Mouse (Mus musculus): Measurements from ENCODE around the gene Fibcd1. TPM values are rescaled to one million over a fixed set of nuclear protein-coding genes. Genes with fewer than 3 reads are reported as not detected.

Fibcd1 gene
- polyA plus RNA-seq, 2 experiments: 0.01 TPM; not detected in 1

- H3K27ac ChIP-seq: no peak overlapping the region
- no peak overlapping the region for H3K4me2 ChIP-seq (ENCODE audit: low read depth)
- no peak overlapping the region for H3K4me3 ChIP-seq (ENCODE audit: insufficient read depth in 1 of 2, low read depth in 2 of 2, low read length in 2 of 2)
- DNase-seq (ENCODE audit: low read depth in 3 of 3, low spot score in 3 of 3) (no peak), ATAC-seq (ENCODE audit: insufficient read depth) (no peak)
- H3K9ac ChIP-seq (replicated peaks): no peak overlapping the region
- H3K27me3 ChIP-seq (ENCODE audit: control insufficient read depth, insufficient read depth, low read length): no peaks in the 10 kb centered on the region
- no peaks in the 10 kb centered on the region for H3K9me3 ChIP-seq (ENCODE audit: control insufficient read depth, low read length)
- WGBS (ENCODE audit: insufficient replicate concordance): 45% methylated on average over 4 of the region's 4 CpGs
- TF ChIP-seq CTCF (IDR thresholded peaks at IDR 0.05; ENCODE audit: low read depth): no peak
- TF ChIP-seq EP300 (IDR thresholded peaks at IDR 0.05; ENCODE audit: low read depth): no peak
- H3K4me1 ChIP-seq (replicated peaks; ENCODE audit: control insufficient read depth in 2 of 2, insufficient read depth in 2 of 2, low read length in 1 of 2): no peaks in the 10 kb centered on the region
- no peaks in the 10 kb centered on the region for H3K36me3 ChIP-seq (replicated peaks; ENCODE audit: control insufficient read depth, insufficient read depth, low read depth)
These were observed 32.2 kb downstream of the Fibcd1 start for GRCm38 (mm10) chr2:31813641-31814040.

GRCm38 (mm10) chr2:31811086-31811958, 34.5 kb downstream of the Fibcd1 start:
- no peak for ATAC-seq (ENCODE audit: insufficient read depth)
- Histone ChIP-seq H3K4me2 (ENCODE audit: low read depth) (no peak overlapping the region), H3K4me1 (replicated peaks; ENCODE audit: control insufficient read depth in 2 of 2, insufficient read depth in 2 of 2, low read length in 1 of 2) (no peaks in the 10 kb centered on the region), H3K36me3 (replicated peaks; ENCODE audit: control insufficient read depth, insufficient read depth, low read depth) (no peaks in the 10 kb centered on the region), H3K9ac (replicated peaks) (no peak overlapping the region), H3K9me3 (ENCODE audit: control insufficient read depth, low read length) (no peaks in the 10 kb centered on the region), H3K27me3 (ENCODE audit: control insufficient read depth, insufficient read depth, low read length) (no peaks in the 10 kb centered on the region), H3K27ac (no peak overlapping the region), H3K4me3 (ENCODE audit: insufficient read depth in 1 of 2, low read depth in 2 of 2, low read length in 2 of 2) (no peak overlapping the region)
- WGBS (ENCODE audit: insufficient replicate concordance): 51% methylated on average over 14 of the region's 14 CpGs
- TF ChIP-seq CTCF (IDR thresholded peaks at IDR 0.05; ENCODE audit: low read depth): no peak
- TF ChIP-seq EP300 (IDR thresholded peaks at IDR 0.05; ENCODE audit: low read depth): no peak
- DNase-seq (ENCODE audit: low read depth in 3 of 3, low spot score in 3 of 3): no peak

GRCm38 (mm10) chr2:31810444-31810843, 35.4 kb downstream of the Fibcd1 start, which contains the start of gene Qrfp:
TSS of gene Qrfp (minus strand) at chr2:31810580.
- ATAC-seq (ENCODE audit: insufficient read depth): no peak
- Histone ChIP-seq H3K27ac (no peak within 1 kb of the TSS), H3K36me3 (replicated peaks; ENCODE audit: control insufficient read depth, insufficient read depth, low read depth) (no peaks in the 10 kb centered on the region), H3K4me3 (ENCODE audit: insufficient read depth in 1 of 2, low read depth in 2 of 2, low read length in 2 of 2) (no peak within 1 kb of the TSS), H3K27me3 (ENCODE audit: control insufficient read depth, insufficient read depth, low read length) (no peaks in the 10 kb centered on the region), H3K4me2 (ENCODE audit: low read depth) (no peak within 1 kb of the TSS), H3K4me1 (replicated peaks; ENCODE audit: control insufficient read depth in 2 of 2, insufficient read depth in 2 of 2, low read length in 1 of 2) (no peaks in the 10 kb centered on the region), H3K9ac (replicated peaks) (no peak within 1 kb of the TSS), H3K9me3 (ENCODE audit: control insufficient read depth, low read length) (no peaks in the 10 kb centered on the region)
- 17% methylated on average over 12 of the region's 12 CpGs for WGBS (ENCODE audit: insufficient replicate concordance)
- TF ChIP-seq EP300 (IDR thresholded peaks at IDR 0.05; ENCODE audit: low read depth): no peak
- no peak for TF ChIP-seq CTCF (IDR thresholded peaks at IDR 0.05; ENCODE audit: low read depth)
- no peak for DNase-seq (ENCODE audit: low read depth in 3 of 3, low spot score in 3 of 3)

- 6% methylated on average over 2 of the region's 2 CpGs for WGBS (ENCODE audit: insufficient replicate concordance)
- H3K27me3 ChIP-seq (ENCODE audit: control insufficient read depth, insufficient read depth, low read length): no peaks in the 10 kb centered on the region
- no peak overlapping the region for H3K4me2 ChIP-seq (ENCODE audit: low read depth)
- no peak overlapping the region for H3K9ac ChIP-seq (replicated peaks)
- no peaks in the 10 kb centered on the region for H3K4me1 ChIP-seq (replicated peaks; ENCODE audit: control insufficient read depth in 2 of 2, insufficient read depth in 2 of 2, low read length in 1 of 2)
- DNase-seq (ENCODE audit: low read depth in 3 of 3, low spot score in 3 of 3) (no peak), ATAC-seq (ENCODE audit: insufficient read depth) (no peak)
- H3K4me3 ChIP-seq (ENCODE audit: insufficient read depth in 1 of 2, low read depth in 2 of 2, low read length in 2 of 2): no peak overlapping the region
- H3K27ac ChIP-seq: no peak overlapping the region
- H3K36me3 ChIP-seq (replicated peaks; ENCODE audit: control insufficient read depth, insufficient read depth, low read depth): no peaks in the 10 kb centered on the region
- no peaks in the 10 kb centered on the region for H3K9me3 ChIP-seq (ENCODE audit: control insufficient read depth, low read length)
- TF ChIP-seq EP300 (IDR thresholded peaks at IDR 0.05; ENCODE audit: low read depth) (no peak), CTCF (IDR thresholded peaks at IDR 0.05; ENCODE audit: low read depth) (no peak)
These were observed 36.5 kb downstream of the Fibcd1 start for GRCm38 (mm10) chr2:31809358-31809740.

- no peaks in the 10 kb centered on the region for H3K36me3 ChIP-seq (replicated peaks; ENCODE audit: control insufficient read depth, insufficient read depth, low read depth)
- no peak; the same call in 1 of the 2 replicates for TF ChIP-seq CTCF (IDR thresholded peaks at IDR 0.05; ENCODE audit: low read depth)
- TF ChIP-seq EP300 (IDR thresholded peaks at IDR 0.05; ENCODE audit: low read depth): no peak
- H3K4me2 ChIP-seq (ENCODE audit: low read depth): no peak overlapping the region
- H3K4me1 ChIP-seq (replicated peaks; ENCODE audit: control insufficient read depth in 2 of 2, insufficient read depth in 2 of 2, low read length in 1 of 2): no peaks in the 10 kb centered on the region
- DNase-seq (ENCODE audit: low read depth in 3 of 3, low spot score in 3 of 3) (no peak), ATAC-seq (ENCODE audit: insufficient read depth) (no peak)
- no peak overlapping the region for H3K9ac ChIP-seq (replicated peaks)
- no peak overlapping the region for H3K4me3 ChIP-seq (ENCODE audit: insufficient read depth in 1 of 2, low read depth in 2 of 2, low read length in 2 of 2)
- H3K27me3 ChIP-seq (ENCODE audit: control insufficient read depth, insufficient read depth, low read length): no peaks in the 10 kb centered on the region
- H3K9me3 ChIP-seq (ENCODE audit: control insufficient read depth, low read length): no peaks in the 10 kb centered on the region
- no peak overlapping the region for H3K27ac ChIP-seq
- WGBS (ENCODE audit: insufficient replicate concordance): 40% methylated on average over 28 of the region's 28 CpGs
These were observed 37.1 kb downstream of the Fibcd1 start for GRCm38 (mm10) chr2:31808410-31809357.

Measured in liver, embryonic 14.5 days (tissue).